Mouse (Mus musculus): ENCODE measurements around the gene Lilrb4a.

DNA sequence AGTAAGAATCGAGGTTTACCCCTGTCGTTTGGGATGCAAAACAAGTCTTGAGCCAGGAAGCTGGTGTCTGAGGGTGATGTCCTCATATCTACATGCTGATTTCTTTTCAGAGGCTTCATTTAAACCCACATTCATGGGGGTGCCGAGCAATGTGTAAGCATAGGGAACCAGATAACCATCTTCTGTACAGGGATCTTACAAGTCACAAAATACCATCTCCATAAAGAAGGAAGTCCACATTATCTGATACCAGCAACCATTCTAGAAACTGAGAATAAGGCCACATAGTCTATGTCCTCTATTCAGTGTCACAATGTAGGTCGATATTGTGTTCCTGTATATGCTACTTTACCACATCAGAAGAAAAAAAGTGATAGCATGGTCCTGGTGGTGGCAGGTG is 34.4 kb upstream of the Lilrb4a start:
- TF ChIP-seq GATA1 (IDR thresholded peaks at IDR 0.05; ENCODE audit: low read length) (no peak), TAL1 (IDR thresholded peaks at IDR 0.05; ENCODE audit: low read length) (no peak)
